Mouse (Mus musculus): ENCODE measurements at regions not wholly inside any gene's neighbourhood (a gene's known extent, or its start where the extent isn't known, plus 50 kb on each side); places are given as distances from the start of the nearest gene placed in this dataset.
"Not testable (repeated sequence)": the region's sequence is repeated elsewhere in the genome, so short reads cannot be mapped to it uniquely, and the experiment has no call there.

DNA sequence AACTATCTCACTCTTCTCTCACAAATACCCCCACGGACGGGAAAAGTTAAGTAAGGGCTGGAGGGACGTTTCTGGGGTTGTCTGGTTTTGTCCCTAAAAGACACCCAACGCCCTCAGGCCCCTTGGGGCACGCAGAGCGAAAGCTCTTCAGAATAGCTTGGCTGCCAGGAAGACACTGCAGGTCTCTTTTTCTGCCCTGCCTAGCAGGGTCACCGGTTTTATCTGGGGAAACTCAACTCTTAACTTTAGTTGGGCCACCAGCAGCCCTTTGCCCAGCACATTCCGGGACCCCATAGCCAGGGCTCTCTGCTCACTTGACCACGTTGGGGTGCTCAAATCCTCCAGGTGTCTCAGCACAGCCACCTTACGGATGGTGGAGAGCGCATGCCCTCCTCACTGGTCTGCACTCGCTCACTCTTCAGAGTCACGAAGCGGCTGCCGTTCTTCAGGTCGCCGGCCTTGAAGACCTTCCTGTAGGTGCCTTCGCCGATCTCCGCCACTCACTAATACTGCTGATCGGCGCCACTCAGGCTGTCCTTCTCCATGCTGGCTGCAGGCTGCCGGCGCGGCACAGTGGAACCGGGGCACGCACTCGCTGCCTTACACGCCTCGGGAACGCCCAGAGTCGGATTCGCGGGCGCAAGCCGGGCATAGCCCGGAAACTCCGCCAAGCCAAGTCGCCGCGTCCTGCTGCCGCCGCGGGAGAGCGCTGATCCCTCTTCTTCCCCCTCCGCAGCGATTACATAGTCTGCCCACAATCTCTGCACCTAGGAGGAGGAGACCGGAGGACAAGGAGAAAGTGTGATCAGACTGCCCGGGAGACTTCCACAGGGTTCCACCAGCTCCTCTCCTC, 83.0 kb downstream of the Ulbp1 start:
- peak; percentile 58 for DNase-seq

DNA sequence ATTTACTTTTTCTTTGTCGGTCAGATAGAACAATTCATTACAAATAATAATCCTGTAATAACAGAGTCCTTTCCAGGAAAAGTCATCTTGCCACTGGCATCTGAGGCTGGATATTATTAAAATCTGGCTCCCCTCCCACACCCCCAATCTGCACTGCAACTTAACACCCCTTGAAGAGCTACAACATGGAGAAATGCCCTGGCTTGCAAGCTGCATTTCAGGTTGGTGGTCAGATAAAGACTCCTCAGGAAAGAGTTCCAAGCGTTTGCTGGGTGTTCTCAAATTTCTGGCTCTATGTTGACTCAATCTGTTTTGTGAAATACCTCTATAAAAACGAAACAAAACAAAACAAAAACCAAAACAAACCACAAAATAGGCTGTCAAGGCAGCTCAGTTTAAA, 114.6 kb downstream of the Ulbp1 start:
- DNase-seq: not testable (repeated sequence)

GRCm38 (mm10) chr10:7344290-7344689, 129.1 kb downstream of the Ulbp1 start:
- DNase-seq: not testable (repeated sequence)

DNA sequence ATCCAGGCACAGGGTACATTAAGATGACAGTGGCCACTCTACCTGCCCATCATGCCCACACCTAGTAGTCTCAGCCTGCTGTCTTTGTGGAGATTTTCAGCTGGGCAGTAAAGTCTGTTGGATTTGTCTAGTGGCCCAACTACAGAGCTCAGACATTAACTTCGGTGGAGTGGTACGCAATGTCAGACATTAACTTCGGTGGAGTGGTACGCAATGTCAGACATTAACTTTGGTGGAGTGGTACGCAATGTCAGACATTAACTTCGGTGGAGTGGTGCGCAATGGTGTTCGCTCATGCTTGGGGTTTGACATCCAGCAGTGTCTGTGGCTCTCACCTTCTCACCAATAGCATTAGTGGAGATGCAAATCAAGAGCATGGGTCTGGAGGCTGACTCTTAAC, 129.7 kb downstream of the Ulbp1 start:
- not testable (repeated sequence) for DNase-seq

DNA sequence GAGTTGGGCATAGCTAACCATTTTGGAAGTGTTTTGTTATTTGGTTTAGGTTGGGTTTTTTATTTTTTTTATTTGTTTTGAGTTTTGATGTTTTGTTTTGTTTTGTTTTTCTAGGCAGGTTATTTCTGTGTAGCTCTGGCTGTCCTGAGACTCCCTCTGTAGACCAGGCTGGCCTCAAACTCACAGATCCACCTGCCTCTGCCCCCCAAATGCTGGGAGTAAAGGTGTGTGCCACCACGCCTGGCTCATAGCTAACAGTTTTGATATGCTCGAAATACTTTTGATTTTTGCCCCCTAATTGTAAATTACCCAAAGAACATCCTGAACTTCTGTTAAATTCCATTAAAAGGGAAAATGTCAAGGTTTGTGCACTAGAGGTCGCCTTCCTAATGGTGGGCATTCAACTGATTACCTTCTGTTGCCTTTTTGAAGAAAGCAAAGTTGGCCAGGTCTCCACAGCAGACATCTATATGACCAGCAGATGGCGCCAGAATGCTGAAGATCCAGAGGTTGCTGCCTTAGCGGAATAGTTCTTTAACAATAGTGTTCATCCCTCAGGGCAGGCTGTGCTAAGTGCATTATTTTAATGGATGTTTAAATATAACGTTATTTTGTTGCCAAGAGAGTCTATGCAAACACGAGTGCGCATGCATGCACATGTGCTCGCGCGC, 121.2 kb upstream of the Cnksr3 start:
- DNase-seq: peak; percentile 86

DNA sequence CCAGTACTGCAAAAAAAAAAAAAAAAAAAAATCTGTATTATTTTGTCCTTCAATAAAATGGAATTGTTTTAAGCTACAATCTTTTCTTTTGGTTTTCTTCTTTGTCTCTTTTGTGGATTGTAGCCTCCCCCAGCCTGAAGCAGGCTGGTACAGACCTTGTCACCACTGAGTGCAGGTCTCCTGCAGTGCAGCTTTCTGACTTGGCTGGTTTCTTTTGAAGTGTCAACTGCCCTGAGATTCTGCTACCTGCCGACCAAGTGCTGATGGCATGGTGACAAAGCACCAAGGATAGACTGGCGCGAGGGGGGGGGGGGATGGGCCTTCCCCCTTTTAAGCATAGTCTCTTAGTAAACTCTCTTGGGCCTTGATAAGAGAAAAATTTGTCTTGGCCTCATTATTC, 116.2 kb upstream of the Cnksr3 start:
- no peak for DNase-seq

GRCm38 (mm10) chr10:7327046-7327445, 115.0 kb upstream of the Cnksr3 start:
- not testable (repeated sequence) for DNase-seq

- no peak for DNase-seq
These were observed 113.0 kb upstream of the Cnksr3 start for GRCm38 (mm10) chr10:7325074-7325473.

DNA sequence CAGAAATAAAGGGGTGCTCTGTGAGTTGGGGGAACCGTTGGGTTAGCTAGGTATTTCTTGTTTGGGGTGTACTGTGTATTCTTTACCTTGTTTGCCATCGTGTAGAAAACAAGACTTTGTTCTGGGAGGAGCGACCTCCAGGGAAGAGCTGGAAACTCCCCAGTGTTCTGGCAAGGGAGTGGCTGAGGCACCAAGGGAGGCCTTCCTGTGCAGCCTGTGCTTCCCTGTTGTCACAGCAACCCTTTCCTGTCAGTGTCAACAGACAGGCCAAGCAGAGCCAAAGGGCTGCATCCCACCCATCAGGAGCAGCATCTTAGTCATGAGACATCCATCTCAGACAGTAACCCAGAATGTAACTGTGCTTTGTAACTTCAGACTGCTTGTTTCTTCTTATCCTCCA, 111.2 kb upstream of the Cnksr3 start:
- DNase-seq: peak; percentile 30

DNA sequence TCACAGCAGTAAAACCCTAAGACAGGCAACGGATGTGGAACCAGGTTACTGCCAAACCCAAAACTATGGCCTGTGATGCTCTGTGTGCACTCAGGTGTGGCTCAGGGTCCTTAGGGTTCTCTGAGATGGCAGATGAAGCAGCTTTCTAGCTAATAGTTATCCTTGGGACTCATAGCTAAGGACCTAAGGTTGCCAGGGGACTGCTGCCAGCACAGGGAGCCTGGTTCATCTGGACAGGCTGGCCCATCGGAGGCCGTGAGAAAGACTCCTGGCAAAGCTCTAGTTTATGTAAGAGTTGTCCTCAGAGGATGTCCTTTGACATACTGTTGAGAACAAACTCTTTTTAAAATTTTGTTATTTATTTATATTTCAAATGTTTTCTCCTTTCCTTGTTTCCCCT, 97.9 kb upstream of the Cnksr3 start:
- DNase-seq: no peak

DNA sequence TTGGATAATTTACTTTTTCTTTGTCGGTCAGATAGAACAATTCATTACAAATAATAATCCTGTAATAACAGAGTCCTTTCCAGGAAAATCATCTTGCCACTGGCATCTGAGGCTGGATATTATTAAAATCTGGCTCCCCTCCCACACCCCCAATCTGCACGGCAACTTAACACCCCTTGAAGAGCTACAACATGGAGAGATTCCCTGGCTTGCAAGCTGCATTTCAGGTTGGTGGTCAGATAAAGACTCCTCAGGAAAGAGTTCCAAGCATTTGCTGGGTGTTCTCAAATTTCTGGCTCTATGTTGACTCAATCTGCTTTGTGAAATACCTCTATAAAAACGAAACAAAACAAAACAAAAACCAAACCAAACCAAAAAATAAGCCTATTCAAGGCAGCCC, 93.8 kb upstream of the Cnksr3 start:
- not testable (repeated sequence) for DNase-seq

DNA sequence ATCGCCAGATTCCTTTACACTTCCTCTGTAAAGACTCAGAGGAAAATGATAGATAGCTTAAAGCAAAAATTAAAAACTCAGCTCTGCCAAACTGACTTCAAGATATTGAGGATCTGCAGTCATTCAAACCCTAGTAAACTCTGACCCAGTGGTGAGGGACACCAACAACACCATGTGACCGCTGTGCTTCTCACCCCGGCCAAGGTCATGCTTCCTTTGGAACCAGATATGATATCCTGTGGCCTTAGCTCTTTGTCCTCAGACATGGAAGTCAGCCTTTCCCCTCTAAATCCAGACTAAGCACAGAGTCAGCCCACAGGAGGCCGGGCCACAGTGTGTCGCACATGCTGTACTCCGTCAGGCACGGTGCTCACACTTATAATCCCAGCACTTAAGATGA, 86.3 kb upstream of the Cnksr3 start:
- DNase-seq: peak; percentile 34

- no peak for DNase-seq
These were observed 83.9 kb upstream of the Cnksr3 start for GRCm38 (mm10) chr10:7295921-7296320.

DNA sequence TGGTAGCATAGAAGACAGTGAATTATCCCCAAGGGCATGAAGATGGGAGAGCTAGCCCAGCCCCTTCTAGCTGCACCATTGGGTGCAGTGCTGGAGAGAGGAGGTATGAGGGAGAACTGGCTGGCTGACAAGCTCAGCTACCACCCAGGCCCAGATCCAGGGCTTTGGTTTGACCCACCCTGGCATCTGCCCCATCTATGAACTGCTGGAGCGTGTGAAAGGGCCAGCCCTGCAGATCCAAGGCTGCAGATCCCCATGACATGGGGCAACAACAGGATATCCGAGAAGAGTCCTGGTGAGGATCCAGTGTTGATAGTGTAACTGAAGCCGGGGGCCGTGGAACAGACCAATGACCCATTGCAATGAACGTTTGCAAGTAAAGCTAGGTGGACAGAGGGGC, 81.2 kb upstream of the Cnksr3 start:
- DNase-seq: no peak

- peak; percentile 59 for DNase-seq
These were observed 77.9 kb upstream of the Cnksr3 start for GRCm38 (mm10) chr10:7289773-7290411.

DNA sequence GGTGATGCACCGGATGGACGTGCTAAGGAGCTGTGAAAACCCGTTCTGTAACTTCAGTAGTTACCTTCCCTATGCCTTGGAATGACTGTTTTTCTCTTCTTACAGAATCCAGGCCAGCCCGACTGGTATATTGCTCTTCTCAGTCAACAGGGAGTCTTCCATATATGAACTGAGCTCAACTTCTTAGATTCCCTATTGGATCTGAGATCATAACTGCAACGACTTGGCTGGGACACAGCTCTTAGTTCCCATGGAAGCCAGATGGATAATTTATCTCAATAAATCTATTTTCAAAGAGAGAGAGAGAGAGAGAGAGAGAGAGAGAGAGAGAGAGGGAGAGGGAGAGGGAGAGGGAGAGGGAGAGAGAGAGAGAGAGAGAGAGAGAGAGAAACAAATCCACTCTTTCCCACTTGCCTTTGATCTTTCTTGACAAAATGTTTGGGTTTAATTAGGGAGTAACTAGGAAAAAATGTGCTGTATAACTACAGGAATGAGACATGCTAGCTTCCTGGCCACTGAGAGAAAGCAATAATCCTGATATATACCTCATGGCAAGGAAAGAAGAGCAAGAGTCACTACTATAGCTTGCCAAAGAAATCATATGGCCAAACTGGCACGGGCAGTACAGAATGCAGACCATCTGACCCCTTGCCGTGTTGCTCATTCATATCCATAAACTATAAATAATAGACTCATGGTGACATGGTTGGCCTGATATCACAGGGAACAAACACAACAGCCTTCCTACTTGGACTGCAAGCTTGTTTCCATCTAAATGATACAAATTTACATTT, 73.3 kb upstream of the Cnksr3 start:
- peak; percentile 35 for DNase-seq

- DNase-seq: no peak
These were observed 68.4 kb upstream of the Cnksr3 start for GRCm38 (mm10) chr10:7280429-7280828.

DNA sequence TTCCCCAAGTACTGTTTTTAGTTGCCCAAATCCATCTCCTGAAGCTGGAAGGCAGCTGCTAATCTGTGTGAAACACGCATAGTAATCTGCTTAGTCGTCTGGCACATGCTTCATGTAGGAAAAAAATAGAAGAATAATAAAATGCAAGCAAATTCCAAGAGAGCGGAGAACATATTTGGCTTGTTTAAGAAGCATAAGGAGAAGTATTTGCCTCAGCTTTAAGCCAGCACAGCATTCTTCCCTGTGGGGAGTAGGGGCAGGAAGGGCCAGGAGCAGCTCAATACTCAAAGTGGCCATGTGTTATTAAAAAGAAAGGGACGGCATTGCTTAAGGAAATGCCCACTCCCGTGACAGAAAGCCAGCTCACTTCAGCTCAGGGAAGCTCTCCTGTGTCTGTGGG, 66.8 kb upstream of the Cnksr3 start:
- no peak for DNase-seq

DNA sequence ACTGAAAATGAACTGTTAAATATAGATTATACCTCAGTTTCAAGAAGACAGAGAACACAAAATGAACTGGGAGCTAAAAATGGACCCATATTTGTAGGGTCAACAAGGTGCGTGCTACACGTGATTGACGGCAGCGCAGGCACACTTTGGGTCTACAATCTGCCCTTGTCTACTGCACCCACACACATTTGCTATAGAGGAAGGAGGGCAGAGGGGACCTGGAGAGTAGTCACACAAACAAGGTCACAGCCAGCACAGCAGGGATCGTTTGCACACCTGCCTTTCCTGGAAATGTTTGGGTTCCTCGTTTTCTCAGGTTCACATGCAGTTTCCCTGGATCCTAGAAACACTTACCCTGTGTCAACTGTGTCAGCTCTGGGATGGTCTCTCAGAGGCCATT, 63.3 kb upstream of the Cnksr3 start:
- DNase-seq: no peak

- no peak for DNase-seq
These were observed 62.4 kb upstream of the Cnksr3 start for GRCm38 (mm10) chr10:7274422-7274821.

DNA sequence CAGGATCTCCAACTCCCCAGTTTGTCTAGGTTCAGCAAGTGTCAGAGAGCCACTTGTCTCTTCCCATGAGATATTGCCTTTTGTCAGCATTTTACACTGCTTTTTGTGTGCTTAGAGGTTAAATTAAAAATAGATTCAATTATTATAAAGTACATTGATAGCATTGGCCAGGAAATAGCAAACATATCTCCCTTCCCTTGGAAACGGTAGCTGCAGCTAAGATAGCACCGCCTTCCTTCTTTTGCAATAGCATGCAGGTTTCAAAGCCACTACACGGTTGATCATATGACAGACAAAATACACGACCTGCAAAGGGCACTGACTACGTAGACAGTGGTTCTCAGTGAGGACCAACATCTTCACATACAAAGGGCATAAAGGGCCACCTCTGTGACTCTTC, 59.1 kb upstream of the Cnksr3 start:
- no peak for DNase-seq

GRCm38 (mm10) chr10:7268386-7269033, 56.5 kb upstream of the Cnksr3 start:
- no peak for DNase-seq

DNA sequence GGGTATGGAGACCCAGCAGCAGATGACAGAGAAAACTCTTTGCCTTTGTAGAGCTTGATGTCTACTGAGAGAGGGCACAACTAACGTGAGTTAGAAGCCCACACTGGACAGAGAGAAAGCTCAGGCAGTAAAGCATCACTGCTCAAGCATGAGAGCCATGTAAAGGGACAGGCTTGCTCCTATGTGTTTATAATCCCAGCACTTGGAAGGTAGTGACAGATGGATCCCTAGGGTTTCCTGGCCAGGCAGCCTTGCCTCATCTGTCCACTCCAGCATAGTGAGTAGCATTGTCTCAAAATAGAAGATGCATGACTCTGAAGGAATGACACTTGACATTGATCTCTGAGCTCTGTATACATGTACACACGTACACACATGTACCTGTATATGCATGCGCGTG, 55.9 kb upstream of the Cnksr3 start:
- no peak for DNase-seq
